8 mouse cellular contexts compared by ENCODE assay signal in genomic region chr11:73084303-73084702, GRCm38 (mm10). TPM values are rescaled to one million over a fixed set of nuclear protein-coding genes. Genes with fewer than 3 reads are reported as not detected.
DNase-seq lines count a peak whose midpoint lies in the region; ATAC-seq lines count a peak whose summit lies in the region.

No protein-coding gene starts in this region.

- no peaks in the 10 kb centered on the region for H3K9me3 ChIP-seq in lung, embryonic 15.5 days
- H3K9me3 ChIP-seq in stomach, embryonic 14.5 days (ENCODE audit: control insufficient read depth, low read depth, low read length), result no peaks in the 10 kb centered on the region

- 69% methylated on average over 6 of the region's 6 CpGs for WGBS in lung, embryonic 15.5 days
- WGBS in stomach, embryonic 14.5 days, result 72% methylated on average over 6 of the region's 6 CpGs

- H3K36me3 ChIP-seq in lung, embryonic 15.5 days, result peaks cover 30% of the 10 kb centered on the region
- H3K36me3 ChIP-seq in stomach, embryonic 14.5 days (ENCODE audit: control insufficient read depth, insufficient read depth, low read length), result peaks cover 13% of the 10 kb centered on the region

- H3K4me1 ChIP-seq in lung, embryonic 15.5 days, result peaks cover 11% of the 10 kb centered on the region
- 0 out of 2 replicates have a peak, but pooled peaks cover 2% of the 10 kb centered on the region for H3K4me1 ChIP-seq in stomach, embryonic 14.5 days (ENCODE audit: control insufficient read depth, insufficient read depth, low read length)

- peak; percentile 26 for DNase-seq in embryo, embryonic 11 days
- no peak for DNase-seq in embryo, embryonic 10 days (ENCODE audit: low spot score)
- no peak for DNase-seq in lung, adult 18-20 months
- DNase-seq in forelimb bud, embryonic 11.5 days (ENCODE audit: low read depth, low spot score), result peak; percentile 20
- no peak for DNase-seq in adrenal gland, adult 8-10 months
- DNase-seq in right cerebral cortex, adult 18-20 months, result no peak

- H3K27ac ChIP-seq in lung, embryonic 15.5 days, result 0 out of 2 replicates have a peak overlapping the region, but pooled peaks have one; percentile 8
- peak overlapping the region; percentile 27; the same call in 1 of the 2 replicates for H3K27ac ChIP-seq in stomach, embryonic 14.5 days (ENCODE audit: low read length)

- H3K4me3 ChIP-seq in lung, embryonic 15.5 days, result no peak overlapping the region
- no peak overlapping the region for H3K4me3 ChIP-seq in stomach, embryonic 14.5 days (ENCODE audit: low read depth, low read length)

- H3K27me3 ChIP-seq in lung, embryonic 15.5 days, result no peaks in the 10 kb centered on the region
- H3K27me3 ChIP-seq in stomach, embryonic 14.5 days (ENCODE audit: control insufficient read depth, insufficient read depth, low read length), result no peaks in the 10 kb centered on the region

- H3K4me2 ChIP-seq in lung, embryonic 15.5 days, result no peak overlapping the region
- no peak overlapping the region for H3K4me2 ChIP-seq in stomach, embryonic 14.5 days (replicated peaks; ENCODE audit: low read depth, low read length)

- ATAC-seq in lung, embryonic 15.5 days (ENCODE audit: borderline replicate concordance, extremely low read depth, low FRiP score, low TSS enrichment), result no peak
- ATAC-seq in stomach, embryonic 14.5 days (ENCODE audit: insufficient number of reproducible peaks, insufficient read depth, low FRiP score, low read depth), result no peak

- no peak overlapping the region for H3K9ac ChIP-seq in lung, embryonic 15.5 days
- H3K9ac ChIP-seq in stomach, embryonic 14.5 days (replicated peaks; ENCODE audit: low read depth, low read length), result no peak overlapping the region

RNA-seq across cellular contexts. Expression of gene Itgae, which starts 6.1 kb away (rescaled TPM):
- 0.44 and 1.2 TPM in 2 replicates for polyA plus RNA-seq in lung, embryonic 15.5 days (2015; fragmentation: Nextera tagmentation; extraction: Ambion mirVana)
- polyA plus RNA-seq in stomach, embryonic 14.5 days (2014; fragmentation: Nextera tagmentation; extraction: Ambion mirVana), result 0.13 and 0.51 TPM in 2 replicates
- under 1 TPM; 0.49 to 0.91 (median 0.60) TPM for total RNA-seq in adrenal gland, adult 8-10 months (2022)

RNA-seq across cellular contexts. Expression of gene Ncbp3, which starts 36.7 kb away (rescaled TPM):
- 11.0 and 12.5 TPM in 2 replicates for polyA plus RNA-seq in lung, embryonic 15.5 days (2015; fragmentation: Nextera tagmentation; extraction: Ambion mirVana)
- 13.6 and 15.1 TPM in 2 replicates for polyA plus RNA-seq in stomach, embryonic 14.5 days (2014; fragmentation: Nextera tagmentation; extraction: Ambion mirVana)
- 10 to 100 TPM; 11.7 to 19.3 (median 14.4) TPM for total RNA-seq in adrenal gland, adult 8-10 months (2022)

RNA-seq across cellular contexts. Expression of gene Haspin, which starts 53.8 kb away (rescaled TPM):
- 20.7 and 21.0 TPM in 2 replicates for polyA plus RNA-seq in lung, embryonic 15.5 days (2015; fragmentation: Nextera tagmentation; extraction: Ambion mirVana)
- 13.3 and 14.2 TPM in 2 replicates for polyA plus RNA-seq in stomach, embryonic 14.5 days (2014; fragmentation: Nextera tagmentation; extraction: Ambion mirVana)
- under 1 TPM; 0.26 to 0.71 (median 0.49) TPM for total RNA-seq in adrenal gland, adult 8-10 months (2022)

Comparison
In these comparisons a context has a peak if more than half of its experiments do, and no peak if none do; other contexts are left out.
1. DNase-seq: peak in embryo, embryonic 11 days (single experiment) and forelimb bud, embryonic 11.5 days (single experiment); none in embryo, embryonic 10 days (single experiment), lung, adult 18-20 months (0 of 2), adrenal gland, adult 8-10 months (single experiment) and right cerebral cortex, adult 18-20 months (single experiment).